Mouse (Mus musculus) lung, adult 2 months (tissue): ENCODE measurements around the gene Dupd1.

Experiments
- CTCF ChIP-seq: fragments of 200-500 bp; IDR thresholded peaks from 2 replicates; pipeline ENCODE4 v1.5.1; 2011; ENCODE audit warnings: mild to moderate bottlenecking, low read length, control low read depth; ENCODE audit not compliant: insufficient read depth
- POLR2A ChIP-seq: fragments of 200-500 bp; IDR thresholded peaks from 2 replicates; pipeline ENCODE4 v1.6.1; 2011; ENCODE audit warnings: low read depth, mild to moderate bottlenecking, control low read depth, low read length, borderline replicate concordance; ENCODE audit errors: extremely low read depth

GRCm38 (mm10) chr14:21686376-21687279, 27.7 kb downstream of the Dupd1 start:
- TF ChIP-seq POLR2A: no peak
- no peak for TF ChIP-seq CTCF
